Mouse (Mus musculus): ENCODE measurements around the gene Cnnm2. TPM values are rescaled to one million over a fixed set of nuclear protein-coding genes. Genes with fewer than 3 reads are reported as not detected.

Gene Cnnm2
- total and polyA plus RNA-seq, 3 experiments: 4.0 to 10.7 TPM; not detected in 1

GRCm38 (mm10) chr19:46714234-46714633, 47.2 kb upstream of the Cnnm2 start:
- no peak for TF ChIP-seq MEF2A (IDR thresholded peaks at IDR 0.05; ENCODE audit: extremely low read depth, insufficient replicate concordance, low read depth, low read length, poor library complexity, severe bottlenecking)
- TF ChIP-seq ZNF384 (IDR thresholded peaks at IDR 0.05; ENCODE audit: low read depth, low read length): no peak
- TF ChIP-seq CHD1 (IDR thresholded peaks at IDR 0.05; ENCODE audit: low read depth, low read length): no peak
- TF ChIP-seq SMC3 (IDR thresholded peaks at IDR 0.05; ENCODE audit: low read depth, low read length): no peak
- no peak for TF ChIP-seq CTCF (IDR thresholded peaks at IDR 0.05 in 2 of 3, conservative IDR thresholded peaks at IDR 0.05 in 1 of 3; ENCODE audit: control insufficient read depth in 1 of 3, insufficient read depth in 1 of 3, low read depth in 2 of 3, low read length in 3 of 3, poor library complexity in 1 of 3, severe bottlenecking in 1 of 3)
- TF ChIP-seq USF1 (IDR thresholded peaks at IDR 0.05; ENCODE audit: low read depth, low read length): no peak
- TF ChIP-seq TAL1 (IDR thresholded peaks at IDR 0.05; ENCODE audit: low read length): no peak
- TF ChIP-seq NRF1 (IDR thresholded peaks at IDR 0.05; ENCODE audit: insufficient read depth, low read depth, low read length, poor library complexity, severe bottlenecking): no peak
- TF ChIP-seq ZKSCAN1 (IDR thresholded peaks at IDR 0.05; ENCODE audit: low read depth, low read length): no peak
- no peak for TF ChIP-seq SIN3A (IDR thresholded peaks at IDR 0.05; ENCODE audit: low read length)
- no peak for TF ChIP-seq POLR2A (IDR thresholded peaks at IDR 0.05; ENCODE audit: control insufficient read depth in 1 of 2, insufficient read depth in 1 of 2, low read depth in 1 of 2, low read length in 2 of 2, poor library complexity in 1 of 2)
- no peak for TF ChIP-seq BHLHE40 (IDR thresholded peaks at IDR 0.05; ENCODE audit: borderline replicate concordance, low read depth, low read length)
- no peak for TF ChIP-seq MAZ (IDR thresholded peaks at IDR 0.05; ENCODE audit: low read depth, low read length)
- TF ChIP-seq RCOR1 (IDR thresholded peaks at IDR 0.05; ENCODE audit: low read depth, low read length): no peak
- no peak for TF ChIP-seq E2F4 (IDR thresholded peaks at IDR 0.05; ENCODE audit: borderline replicate concordance, low read depth, low read length)
- no peak for TF ChIP-seq MYC (IDR thresholded peaks at IDR 0.05; ENCODE audit: low read depth, low read length)
- TF ChIP-seq ELF1 (IDR thresholded peaks at IDR 0.05; ENCODE audit: low read depth, low read length): no peak
- TF ChIP-seq RAD21 (IDR thresholded peaks at IDR 0.05; ENCODE audit: low read depth, low read length): no peak
- Histone ChIP-seq H3K79me2 (ENCODE audit: control insufficient read depth, insufficient read depth, low read length, poor library complexity) (no peaks in the 10 kb centered on the region), H3K36me3 (ENCODE audit: control insufficient read depth in 1 of 2, insufficient read depth in 2 of 2, low read length in 2 of 2) (peaks cover 0 to 22% of the 10 kb centered on the region in 2 experiments; a peak in 3 of 4 replicates)

GRCm38 (mm10) chr19:46715016-46715415, 46.4 kb upstream of the Cnnm2 start:
- H3K27ac ChIP-seq (ENCODE audit: control insufficient read depth, low read depth, low read length): no peak overlapping the region
- no peak overlapping the region for H3K9ac ChIP-seq (ENCODE audit: control insufficient read depth, low read depth, low read length, poor library complexity, severe bottlenecking)
- H3K79me2 ChIP-seq (ENCODE audit: control insufficient read depth, insufficient read depth, low read length, poor library complexity): no peaks in the 10 kb centered on the region
- no peaks in the 10 kb centered on the region for H3K27me3 ChIP-seq (ENCODE audit: control insufficient read depth in 1 of 2, insufficient read depth in 2 of 2, low read length in 2 of 2)
- TF ChIP-seq JUND (IDR thresholded peaks at IDR 0.05; ENCODE audit: low read depth, low read length): no peak
- no peak for TF ChIP-seq CTCF (IDR thresholded peaks at IDR 0.05 in 2 of 3, conservative IDR thresholded peaks at IDR 0.05 in 1 of 3; ENCODE audit: control insufficient read depth in 1 of 3, insufficient read depth in 1 of 3, low read depth in 2 of 3, low read length in 3 of 3, poor library complexity in 1 of 3, severe bottlenecking in 1 of 3)
- peaks cover 6 to 18% of the 10 kb centered on the region in 2 experiments for H3K4me1 ChIP-seq (ENCODE audit: control insufficient read depth in 1 of 2, insufficient read depth in 2 of 2, low read length in 2 of 2)
- peaks cover 0 to 14% of the 10 kb centered on the region in 2 experiments; a peak in 3 of 4 replicates for H3K36me3 ChIP-seq (ENCODE audit: control insufficient read depth in 1 of 2, insufficient read depth in 2 of 2, low read length in 2 of 2)
- H3K9me3 ChIP-seq (replicated peaks; ENCODE audit: insufficient read depth, low read length): no peaks in the 10 kb centered on the region
- no peak for DNase-seq (ENCODE audit: low read depth, low spot score)
- H3K4me3 ChIP-seq (ENCODE audit: control insufficient read depth in 1 of 2, insufficient read depth in 1 of 2, low read depth in 2 of 2, low read length in 2 of 2): no peak overlapping the region

More at GRCm38 (mm10) chr19:46714234-46714633, 47.2 kb upstream of the Cnnm2 start:
- Histone ChIP-seq H3K9me3 (replicated peaks; ENCODE audit: insufficient read depth, low read length) (no peaks in the 10 kb centered on the region), H3K9ac (ENCODE audit: control insufficient read depth, low read depth, low read length, poor library complexity, severe bottlenecking) (no peak overlapping the region), H3K27ac (ENCODE audit: control insufficient read depth, low read depth, low read length) (no peak overlapping the region), H3K4me3 (ENCODE audit: control insufficient read depth in 1 of 2, insufficient read depth in 1 of 2, low read depth in 2 of 2, low read length in 2 of 2) (no peak overlapping the region), H3K4me1 (ENCODE audit: control insufficient read depth in 1 of 2, insufficient read depth in 2 of 2, low read length in 2 of 2) (peaks cover 11 to 26% of the 10 kb centered on the region in 2 experiments), H3K27me3 (ENCODE audit: control insufficient read depth in 1 of 2, insufficient read depth in 2 of 2, low read length in 2 of 2) (no peaks in the 10 kb centered on the region)
- DNase-seq (ENCODE audit: low read depth, low spot score): no peak
